Mouse (Mus musculus) forebrain, embryonic 12.5 days (tissue): ENCODE measurements around the gene Kcnk16. TPM values are rescaled to one million over a fixed set of nuclear protein-coding genes. Genes with fewer than 3 reads are reported as not detected.

Experiments
- ATAC-seq: fragments of 200-750 bp; cut with Nextera tagmentation; 2 replicates; pipeline ENCODE4 v1.8.0; 2017; ENCODE audit warnings: moderate TSS enrichment; ENCODE audit not compliant: low FRiP score
- H3K27ac ChIP-seq: fragments of 300-500 bp; sonication (generic); 2 replicates; pipeline ENCODE4 v1.5.1; 2016; ENCODE audit warnings: mild to moderate bottlenecking
- H3K27me3 ChIP-seq: fragments of 300-500 bp; sonication (generic); 2 replicates; pipeline ENCODE4 v1.6.1; 2016; ENCODE audit warnings: mild to moderate bottlenecking
- H3K36me3 ChIP-seq: fragments of 300-500 bp; sonication (generic); replicated peaks from 2 replicates; pipeline ENCODE4 v1.6.1; 2016; ENCODE audit warnings: mild to moderate bottlenecking
- H3K4me1 ChIP-seq: fragments of 300-500 bp; sonication (generic); 2 replicates; pipeline ENCODE4 v1.6.1; 2016
- H3K4me2 ChIP-seq: fragments of 300-500 bp; sonication (generic); 2 replicates; pipeline ENCODE4 v1.6.1; 2016; ENCODE audit warnings: mild to moderate bottlenecking, moderate library complexity
- H3K4me3 ChIP-seq: fragments of 300-500 bp; sonication (generic); replicated peaks from 2 replicates; pipeline ENCODE4 v1.5.1; 2016; ENCODE audit warnings: mild to moderate bottlenecking
- H3K9ac ChIP-seq: fragments of 300-500 bp; sonication (generic); 2 replicates; pipeline ENCODE4 v1.6.1; 2016; ENCODE audit warnings: mild to moderate bottlenecking
- H3K9me3 ChIP-seq: fragments of 300-500 bp; sonication (generic); 2 replicates; pipeline ENCODE4 v1.6.1; 2016
- WGBS: fragments of 180-500 bp; shearing (Covaris S2); methylation state at CpG from one replicate; pipeline ENCODE4 v1.1.7; 2016; 5-methylcytosine and 5-hydroxymethylcytosine counted together
- polyA plus RNA-seq: library from polyadenylated mRNA; unstranded; fragments of >200 nt; fragmentation: Nextera tagmentation; extraction: Ambion mirVana; gene quantifications from 2 replicates; pipeline ENCODE4 v1.2.1, GENCODE M21; 2016

The Kcnk16 gene
- polyA plus RNA-seq, 1 experiment from 2014 or later: not detected

GRCm38 (mm10) chr14:20211754-20212601 lies 57.0 kb downstream of the Kcnk16 start:
- no peak overlapping the region for H3K9ac ChIP-seq
- no peaks in the 10 kb centered on the region for H3K9me3 ChIP-seq
- peaks cover 16% of the 10 kb centered on the region for H3K4me1 ChIP-seq
- 35% methylated on average over 9 of the region's 9 CpGs for WGBS
- no peak overlapping the region for H3K27ac ChIP-seq
- no peak for ATAC-seq
- H3K4me2 ChIP-seq: no peak overlapping the region
- H3K4me3 ChIP-seq: no peak overlapping the region
- no peaks in the 10 kb centered on the region for H3K36me3 ChIP-seq
- H3K27me3 ChIP-seq: no peaks in the 10 kb centered on the region

Other genes starting within 250 kb of the Kcnk16 start
- gene Saysd1, start 130.7 kb downstream of the Kcnk16 start, polyA plus RNA-seq: 10.5 and 11.0 TPM in 2 replicates
- gene Kcnk5, start 87.4 kb downstream of the Kcnk16 start, polyA plus RNA-seq: 12.5 and 13.8 TPM in 2 replicates
- 13.2 and 16.0 TPM in 2 replicates for gene Nudt13, start 25.5 kb upstream of the Kcnk16 start, polyA plus RNA-seq
- gene Ecd, start 78.9 kb upstream of the Kcnk16 start, polyA plus RNA-seq: 63.6 and 64.0 TPM in 2 replicates
- 53.0 and 55.3 TPM in 2 replicates for gene Fam149b, start 79.0 kb upstream of the Kcnk16 start, polyA plus RNA-seq
- 288 and 299 TPM in 2 replicates for gene Dnajc9, start 119.7 kb upstream of the Kcnk16 start, polyA plus RNA-seq
- 59.8 and 60.2 TPM in 2 replicates for gene Mrps16, start 124.4 kb upstream of the Kcnk16 start, polyA plus RNA-seq
- 0.44 and 0.82 TPM in 2 replicates for gene Cfap70, start 183.0 kb upstream of the Kcnk16 start, polyA plus RNA-seq
- gene Anxa7, start 210.9 kb upstream of the Kcnk16 start, polyA plus RNA-seq: 10.0 and 13.0 TPM in 2 replicates
- 1.3 and 1.4 TPM in 2 replicates for gene Mss51, start 227.7 kb upstream of the Kcnk16 start, polyA plus RNA-seq